Mouse (Mus musculus) neural tube, embryonic 15.5 days (tissue): ENCODE data around the gene Lsr. TPM values are rescaled to one million over a fixed set of nuclear protein-coding genes. Genes with fewer than 3 reads are reported as not detected.
"Not testable (repeated sequence)": the region's sequence is repeated elsewhere in the genome, so short reads cannot be mapped to it uniquely, and the experiment has no call there.

ENCODE experiments used
- ATAC-seq: fragments of 200-750 bp; cut with Nextera tagmentation; 2 replicates; pipeline ENCODE4 v1.8.0; 2017; ENCODE audit warnings: mild to moderate bottlenecking, moderate TSS enrichment, moderate library complexity; ENCODE audit not compliant: low FRiP score
- H3K27ac ChIP-seq: fragments of 300-500 bp; sonication (generic); replicated peaks from 2 replicates; pipeline ENCODE4 v1.5.1; 2015; ENCODE audit warnings: mild to moderate bottlenecking, inconsistent platforms
- H3K27me3 ChIP-seq: fragments of 300-500 bp; sonication (generic); replicated peaks from 2 replicates; pipeline ENCODE4 v1.6.1; 2015; ENCODE audit warnings: inconsistent platforms
- H3K36me3 ChIP-seq: fragments of 300-500 bp; sonication (generic); 2 replicates; pipeline ENCODE4 v1.6.1; 2015; ENCODE audit warnings: inconsistent platforms
- H3K4me1 ChIP-seq: fragments of 300-500 bp; sonication (generic); 2 replicates; pipeline ENCODE4 v1.6.1; 2015; ENCODE audit warnings: inconsistent platforms
- H3K4me2 ChIP-seq: fragments of 300-500 bp; sonication (generic); 2 replicates; pipeline ENCODE4 v1.6.1; 2015; ENCODE audit warnings: inconsistent platforms, mild to moderate bottlenecking, moderate library complexity
- H3K4me3 ChIP-seq: fragments of 300-500 bp; sonication (generic); replicated peaks from 2 replicates; pipeline ENCODE4 v1.5.1; 2015; ENCODE audit warnings: mild to moderate bottlenecking, inconsistent platforms
- H3K9ac ChIP-seq: fragments of 300-500 bp; sonication (generic); replicated peaks from 2 replicates; pipeline ENCODE4 v1.6.1; 2015; ENCODE audit warnings: mild to moderate bottlenecking, inconsistent platforms
- H3K9me3 ChIP-seq: fragments of 300-500 bp; sonication (generic); replicated peaks from 2 replicates; pipeline ENCODE4 v1.6.1; 2016; ENCODE audit warnings: inconsistent platforms
- WGBS: fragments of 180-500 bp; shearing (Covaris S2); methylation state at CpG from one replicate; pipeline ENCODE4 v1.1.7; 2015; ENCODE audit warnings: mixed read lengths; 5-methylcytosine and 5-hydroxymethylcytosine counted together
- polyA plus RNA-seq: library from polyadenylated mRNA; unstranded; fragments of >200 nt; fragmentation: Nextera tagmentation; extraction: Ambion mirVana; gene quantifications from 2 replicates; pipeline ENCODE4 v1.2.1, GENCODE M21; 2015

Lsr gene
- polyA plus RNA-seq, 1 experiment from 2014 or later: 19.2 TPM

DNA sequence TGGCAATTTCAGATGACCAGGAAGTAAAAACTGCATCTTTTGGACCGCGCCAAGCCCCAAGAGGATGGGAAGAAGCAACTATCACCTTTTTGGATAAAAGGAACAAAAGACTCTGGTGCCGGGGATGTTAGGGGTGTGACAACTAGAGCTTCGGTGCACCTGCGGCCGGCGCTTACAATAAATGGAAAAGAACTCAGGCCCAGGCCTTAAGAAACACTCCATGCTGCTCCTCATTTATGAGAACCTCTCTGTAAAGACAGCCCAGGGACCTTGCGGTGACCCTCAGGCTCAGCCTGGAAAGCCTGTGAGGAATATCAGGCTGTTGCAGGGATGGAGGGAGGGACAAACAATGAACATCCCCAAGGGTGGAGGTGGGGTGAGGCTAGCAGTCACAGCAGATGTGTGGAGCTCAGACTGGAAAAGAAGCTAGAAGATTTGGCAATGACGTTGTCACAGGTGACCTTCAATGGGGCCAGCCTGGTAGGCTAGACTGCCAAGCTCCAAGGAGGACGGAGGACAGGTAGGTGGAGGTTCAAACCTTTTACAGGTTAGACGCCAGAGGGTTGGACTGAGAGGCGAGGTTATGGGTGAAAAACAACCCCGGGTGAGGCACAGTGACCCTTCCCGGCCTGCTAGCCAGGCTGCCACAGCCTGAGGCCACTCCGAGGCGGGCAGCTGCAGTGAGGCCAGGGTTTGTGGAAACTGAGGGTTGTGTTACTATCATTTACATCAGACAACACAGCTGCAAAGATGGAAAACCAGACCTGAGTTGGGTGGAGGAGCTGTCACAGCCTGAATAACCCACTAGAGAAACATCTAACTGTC is 20.6 kb downstream of the Lsr start:
- no peaks in the 10 kb centered on the region for H3K9me3 ChIP-seq
- peaks cover 56% of the 10 kb centered on the region for H3K36me3 ChIP-seq
- peaks cover 29% of the 10 kb centered on the region for H3K4me1 ChIP-seq
- no peak overlapping the region for H3K27ac ChIP-seq
- no peak overlapping the region; the same call in 1 of the 2 replicates for H3K9ac ChIP-seq
- ATAC-seq: no peak
- 94% methylated on average over 16 of the region's 16 CpGs for WGBS
- H3K4me3 ChIP-seq: no peak overlapping the region
- H3K27me3 ChIP-seq: no peaks in the 10 kb centered on the region
- H3K4me2 ChIP-seq: no peak overlapping the region

DNA sequence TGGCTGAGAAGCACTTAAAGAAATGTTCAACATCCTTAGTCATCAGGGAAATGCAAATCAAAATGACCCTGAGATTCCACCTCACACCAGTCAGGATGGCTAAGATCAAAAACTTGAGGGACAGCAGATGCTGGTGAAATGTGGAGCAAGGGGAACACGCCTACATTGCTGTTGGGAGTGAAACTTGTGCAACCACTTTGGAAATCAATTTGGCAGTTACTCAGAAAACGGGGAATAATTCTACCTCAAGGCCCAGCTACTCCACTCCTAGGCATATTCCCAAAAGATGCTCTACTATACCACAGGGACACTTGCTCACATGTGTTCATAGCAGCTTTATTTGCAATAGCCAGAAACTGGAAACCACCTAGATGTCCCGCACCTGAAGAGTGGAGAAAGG is 23.4 kb downstream of the Lsr start:
- not testable (repeated sequence) for H3K9me3 ChIP-seq, ATAC-seq, H3K9ac ChIP-seq, H3K27ac ChIP-seq, H3K4me3 ChIP-seq, H3K27me3 ChIP-seq, H3K4me2 ChIP-seq
- 85% methylated on average over 3 of the region's 3 CpGs for WGBS
- peaks cover 20% of the 10 kb centered on the region for H3K4me1 ChIP-seq
- H3K36me3 ChIP-seq: peaks cover 69% of the 10 kb centered on the region

DNA sequence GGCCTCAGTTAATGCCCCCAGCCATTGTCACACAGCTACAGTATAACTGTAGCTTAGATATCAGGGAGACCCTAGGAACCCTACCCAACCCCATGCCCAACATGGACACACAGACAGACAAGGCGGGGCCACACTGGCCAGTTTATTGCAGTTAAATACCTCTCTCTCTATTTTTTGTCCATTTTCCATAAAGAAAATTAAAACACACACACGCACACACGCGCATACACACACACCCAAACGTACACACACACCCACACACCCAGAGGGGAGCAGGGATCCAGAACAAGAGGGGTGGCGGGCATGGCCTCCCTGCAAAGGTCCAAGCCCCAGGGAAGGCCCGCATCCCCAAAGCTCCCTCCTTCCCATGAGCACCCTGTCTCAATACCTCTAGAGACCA is 27.4 kb downstream of the Lsr start:
- H3K9me3 ChIP-seq: no peaks in the 10 kb centered on the region
- 98% methylated on average over 7 of the region's 7 CpGs for WGBS

DNA sequence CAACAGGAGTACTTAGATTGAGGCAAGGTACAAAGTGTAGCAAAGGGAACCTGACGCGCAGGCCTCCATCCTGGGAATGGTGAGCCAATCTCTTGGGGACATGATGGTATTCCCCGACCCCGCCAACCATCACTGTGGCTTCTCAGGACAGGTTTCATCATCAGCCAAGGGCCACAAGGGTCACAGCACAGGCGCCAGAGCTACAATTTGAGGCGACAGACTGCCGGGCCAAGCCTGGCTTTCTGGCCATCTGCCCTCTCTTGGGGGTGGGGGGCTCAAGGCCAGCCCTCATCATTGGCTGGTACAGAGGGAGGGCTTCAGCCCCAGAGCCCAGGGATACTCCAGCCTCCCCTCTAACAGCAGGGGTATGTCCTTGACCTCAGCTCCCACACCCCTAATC is 27.8 kb downstream of the Lsr start:
- ATAC-seq, H3K27ac ChIP-seq, H3K9ac ChIP-seq, H3K27me3 ChIP-seq, H3K4me3 ChIP-seq, H3K4me1 ChIP-seq, H3K9me3 ChIP-seq, H3K4me2 ChIP-seq: not testable (repeated sequence)
- H3K36me3 ChIP-seq: peaks cover 30% of the 10 kb centered on the region
- WGBS: 92% methylated on average over 7 of the region's 7 CpGs

More for the DNA sequence above, 27.4 kb downstream of the Lsr start:
- Histone ChIP-seq H3K4me1 (no peaks in the 10 kb centered on the region), H3K27ac (no peak overlapping the region), H3K4me2 (no peak overlapping the region), H3K27me3 (no peaks in the 10 kb centered on the region), H3K4me3 (no peak overlapping the region), H3K36me3 (peaks cover 34% of the 10 kb centered on the region), H3K9ac (no peak overlapping the region)
- ATAC-seq: no peak

DNA sequence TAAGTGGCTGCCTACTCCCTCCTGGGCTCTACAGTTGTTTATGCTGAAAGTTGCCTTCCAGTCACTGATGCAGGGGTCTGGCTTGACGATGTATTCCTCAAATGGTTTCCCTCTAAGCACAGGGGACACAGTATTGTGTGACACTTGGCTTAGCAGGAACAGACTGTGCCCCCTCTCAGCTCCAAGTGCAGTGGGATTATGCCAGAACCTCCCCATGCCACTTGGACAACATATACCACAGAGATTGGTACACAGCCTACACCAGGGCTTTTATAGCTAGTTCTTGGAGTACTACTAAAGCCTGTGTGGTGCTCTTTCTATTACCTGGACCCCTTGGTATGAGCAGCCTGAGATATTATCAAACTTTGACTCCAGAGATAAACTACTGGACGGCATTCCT is 28.6 kb downstream of the Lsr start:
- not testable (repeated sequence) for H3K9ac ChIP-seq, H3K4me3 ChIP-seq, H3K4me2 ChIP-seq, ATAC-seq, H3K9me3 ChIP-seq, H3K27me3 ChIP-seq, H3K4me1 ChIP-seq, H3K27ac ChIP-seq
- 71% methylated on average over 2 of the region's 2 CpGs for WGBS
- peaks cover 22% of the 10 kb centered on the region for H3K36me3 ChIP-seq

DNA sequence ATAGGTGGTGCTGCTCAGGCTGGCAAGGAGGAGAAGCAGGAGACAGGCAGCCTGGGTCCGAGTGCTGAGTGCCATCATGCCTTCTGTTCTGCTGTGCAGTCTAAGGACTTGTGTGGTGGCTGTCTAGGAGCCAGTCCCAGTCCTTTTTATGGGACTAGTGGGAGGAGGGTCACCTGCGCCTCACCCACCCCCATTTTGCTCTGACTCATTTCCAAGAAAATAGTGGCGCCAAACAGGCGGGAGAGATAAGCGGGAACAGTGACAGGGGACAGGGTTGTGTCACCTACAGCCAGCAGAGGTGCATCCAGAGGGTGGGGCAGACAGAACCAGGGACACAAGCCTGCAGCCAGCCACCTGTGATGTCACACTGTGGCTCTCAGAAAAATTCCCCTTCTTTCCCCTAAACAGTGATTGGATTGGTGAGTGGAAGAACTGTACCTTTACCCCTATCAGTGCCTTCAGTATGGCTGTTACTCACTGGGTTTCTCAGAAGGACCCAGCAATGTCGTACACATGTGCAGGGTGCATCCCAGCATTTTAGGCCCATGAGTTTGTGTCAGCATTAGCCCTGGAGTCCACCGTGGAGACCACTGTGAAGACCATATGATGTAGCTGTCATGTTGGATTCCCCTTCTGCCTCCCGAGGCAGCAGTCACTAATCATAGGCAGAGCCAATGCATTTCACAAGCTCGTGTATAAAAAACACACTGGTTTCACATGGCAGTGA is 29.2 kb downstream of the Lsr start, which contains the start of gene Hamp:
TSS of gene Hamp (minus strand) at position 124 of the 727 bp plus-strand sequence.
- 74% methylated on average over 9 of the region's 9 CpGs for WGBS
- no peaks in the 10 kb centered on the region for H3K9me3 ChIP-seq
- H3K4me1 ChIP-seq: no peaks in the 10 kb centered on the region
- H3K36me3 ChIP-seq: peaks cover 17% of the 10 kb centered on the region
- no peak within 1 kb of the TSS for H3K9ac ChIP-seq
- no peaks in the 10 kb centered on the region for H3K27me3 ChIP-seq
- H3K4me2 ChIP-seq: no peak within 1 kb of the TSS
- H3K4me3 ChIP-seq: no peak within 1 kb of the TSS
- H3K27ac ChIP-seq: no peak within 1 kb of the TSS
- ATAC-seq: no peak

DNA sequence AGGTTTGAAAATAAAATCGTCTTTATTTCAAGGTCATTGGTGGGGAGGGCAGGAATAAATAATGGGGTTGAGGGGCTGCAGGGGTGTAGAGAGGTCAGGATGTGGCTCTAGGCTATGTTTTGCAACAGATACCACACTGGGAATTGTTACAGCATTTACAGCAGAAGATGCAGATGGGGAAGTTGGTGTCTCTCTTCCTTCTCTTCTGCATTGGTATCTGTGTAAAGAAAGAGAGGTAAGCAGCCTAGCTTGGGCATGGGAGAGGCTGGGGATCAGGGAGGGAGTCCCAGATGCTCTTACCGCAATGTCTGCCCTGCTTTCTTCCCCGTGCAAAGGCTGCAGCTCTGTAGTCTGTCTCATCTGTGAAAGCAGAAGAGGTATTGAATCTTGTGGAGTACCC is 30.9 kb downstream of the Lsr start:
- H3K4me1 ChIP-seq, H3K9ac ChIP-seq, H3K27me3 ChIP-seq, H3K27ac ChIP-seq, H3K4me2 ChIP-seq, H3K4me3 ChIP-seq, H3K9me3 ChIP-seq, ATAC-seq: not testable (repeated sequence)
- peaks cover 12% of the 10 kb centered on the region for H3K36me3 ChIP-seq
- 59% methylated on average over 3 of the region's 3 CpGs for WGBS

DNA sequence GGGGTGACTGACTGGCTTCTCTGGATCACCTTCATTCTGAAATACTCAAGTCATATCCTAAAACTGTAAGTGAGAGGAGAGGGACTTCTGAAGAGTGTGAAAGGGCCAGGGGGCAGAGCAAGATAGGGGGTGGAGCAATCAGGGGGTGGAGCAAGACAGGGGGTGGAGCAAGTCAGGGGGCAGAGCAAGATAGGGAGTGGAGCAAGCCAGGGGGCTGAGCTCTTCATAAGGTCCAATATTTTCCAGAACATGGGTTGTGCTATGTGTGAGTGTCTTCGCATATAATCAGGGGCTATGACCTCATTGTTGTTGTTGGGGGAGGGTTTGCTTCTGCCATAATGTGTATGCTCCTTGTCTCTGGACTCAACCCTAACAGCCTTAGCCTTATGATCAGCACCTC is 33.2 kb downstream of the Lsr start:
- H3K27ac ChIP-seq, H3K4me1 ChIP-seq, H3K4me3 ChIP-seq, H3K4me2 ChIP-seq, H3K27me3 ChIP-seq, ATAC-seq, H3K36me3 ChIP-seq, H3K9me3 ChIP-seq, H3K9ac ChIP-seq: not testable (repeated sequence)
- 87% methylated on average over 1 of the region's 1 CpGs for WGBS

DNA sequence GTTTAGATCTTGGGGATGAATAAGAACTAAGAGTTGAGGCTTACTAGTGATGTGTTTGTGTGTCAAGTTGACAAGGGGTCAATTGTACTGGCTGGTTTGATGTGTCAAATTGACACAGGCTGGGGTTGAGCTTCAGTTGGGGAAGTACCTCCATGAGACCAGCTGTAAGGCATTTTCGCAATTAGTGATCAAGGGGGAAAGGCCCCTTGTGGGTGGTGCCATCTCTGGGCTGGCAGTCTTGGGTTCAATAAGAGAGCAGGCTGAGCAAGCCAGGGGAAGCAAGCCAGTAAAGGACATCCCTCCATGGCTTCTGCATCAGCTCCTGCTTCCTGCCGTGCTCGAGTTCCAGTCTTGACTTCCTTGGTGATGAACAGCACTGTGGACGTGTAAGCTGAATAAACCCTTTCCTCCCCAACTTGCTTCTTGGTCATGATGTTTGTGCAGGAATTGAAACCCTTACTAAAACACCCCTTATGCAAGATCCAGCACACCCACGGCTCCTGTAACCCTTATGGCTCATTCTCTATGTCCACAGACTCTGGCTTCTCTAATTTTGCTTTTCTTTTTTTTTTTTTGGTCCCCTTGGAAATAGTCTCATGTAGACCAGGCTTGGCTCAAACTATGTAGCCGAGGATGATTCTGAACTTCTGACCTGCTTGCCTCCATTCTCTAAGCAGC is 37.7 kb downstream of the Lsr start:
- H3K4me1 ChIP-seq, H3K27me3 ChIP-seq, H3K9me3 ChIP-seq, H3K4me3 ChIP-seq, ATAC-seq, H3K9ac ChIP-seq, H3K36me3 ChIP-seq, H3K4me2 ChIP-seq, H3K27ac ChIP-seq: not testable (repeated sequence)
- 85% methylated on average over 6 of the region's 6 CpGs for WGBS

DNA sequence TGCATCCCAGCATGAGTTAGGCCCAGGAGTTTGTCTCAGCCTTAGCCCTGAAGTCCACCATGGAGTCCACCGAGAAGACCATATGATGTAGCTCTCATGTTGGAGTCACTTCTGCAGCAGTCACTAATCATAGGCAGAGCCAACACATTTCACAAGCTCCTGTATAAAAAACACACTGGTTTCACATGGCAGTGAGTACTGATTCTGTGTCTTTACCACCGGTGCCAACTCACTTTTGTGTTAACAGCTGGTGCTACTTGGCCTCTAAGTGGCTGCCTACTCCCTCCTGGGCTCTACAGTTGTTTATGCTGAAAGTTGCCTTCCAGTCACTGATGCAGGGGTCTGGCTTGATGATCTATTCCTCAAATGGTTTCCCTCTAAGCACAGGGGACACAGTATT is 48.7 kb downstream of the Lsr start, which contains the start of gene Hamp2:
TSS of gene Hamp2 (minus strand) at position 101 of the 400 bp plus-strand sequence.
- H3K4me3 ChIP-seq, H3K4me2 ChIP-seq, H3K9ac ChIP-seq, H3K36me3 ChIP-seq, ATAC-seq, H3K9me3 ChIP-seq, H3K27me3 ChIP-seq, H3K4me1 ChIP-seq, H3K27ac ChIP-seq: not testable (repeated sequence)
- 78% methylated on average over 2 of the region's 2 CpGs for WGBS

DNA sequence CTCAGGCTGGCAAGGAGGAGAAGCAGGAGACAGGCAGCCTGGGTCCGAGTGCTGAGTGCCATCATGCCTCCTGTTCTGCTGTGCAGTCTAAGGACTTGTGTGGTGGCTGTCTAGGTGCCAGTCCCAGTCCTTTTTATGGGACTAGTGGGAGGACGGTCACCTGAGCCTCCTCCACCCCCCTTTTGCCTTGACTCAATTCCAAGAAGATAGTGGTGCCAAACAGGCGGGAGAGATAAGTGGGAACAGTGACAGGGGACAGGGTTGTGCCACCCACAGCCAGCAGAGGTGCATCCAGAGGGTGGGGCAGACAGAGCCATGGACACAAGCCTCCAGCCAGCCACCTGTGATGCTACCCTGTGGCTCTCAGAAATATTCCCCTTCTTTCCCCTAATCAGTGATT is 49.2 kb downstream of the Lsr start:
- WGBS: 71% methylated on average over 3 of the region's 3 CpGs
- Histone ChIP-seq H3K9me3 (no peaks in the 10 kb centered on the region), H3K4me1 (no peaks in the 10 kb centered on the region), H3K4me3 (no peak overlapping the region), H3K9ac (no peak overlapping the region), H3K27ac (no peak overlapping the region), H3K36me3 (no peaks in the 10 kb centered on the region), H3K4me2 (no peak overlapping the region), H3K27me3 (no peaks in the 10 kb centered on the region)
- no peak for ATAC-seq
